30 mouse cellular contexts compared by ENCODE assay signal in genomic region chr10:121755822-121756221, GRCm38 (mm10). TPM values are rescaled to one million over a fixed set of nuclear protein-coding genes. Genes with fewer than 3 reads are reported as not detected.
A peak's percentile ranks its signal among the peaks of the same experiment; 100 is the strongest.
DNase-seq lines count a peak whose midpoint lies in the region; ATAC-seq and TF ChIP-seq lines count a peak whose summit lies in the region.
"Had no signal": no experiment of that assay in that cellular context is flagged by ENCODE, and none has a peak within 500 bp of the region (broad histone marks: within the 10 kb centered on the region; RNA-seq: fewer than 3 reads in every experiment).

No protein-coding gene starts in this region.

- WGBS in heart, embryonic 13.5 days: 44% methylated on average over 1 of the region's 1 CpGs
- 3% methylated on average over 1 of the region's 1 CpGs for WGBS in lung, embryonic 15.5 days
- 17% methylated on average over 1 of the region's 1 CpGs for WGBS in lung, adult 2 months
- 7% methylated on average over 1 of the region's 1 CpGs for WGBS in intestine, embryonic 15.5 days
- 6% methylated on average over 1 of the region's 1 CpGs for whole genome bisulfite sequencing in stomach, embryonic 16.5 days

- H3K4me3 ChIP-seq in heart, embryonic 13.5 days: no peak overlapping the region
- no peak overlapping the region for H3K4me3 ChIP-seq in lung, embryonic 15.5 days
- no peak overlapping the region for H3K4me3 ChIP-seq in lung, adult 2 months (replicated peaks; ENCODE audit: extremely low read depth, low read depth, low read length)
- no peak overlapping the region for H3K4me3 ChIP-seq in intestine, embryonic 15.5 days (replicated peaks)
- H3K4me3 ChIP-seq in stomach, embryonic 16.5 days (replicated peaks; ENCODE audit: low read length): no peak overlapping the region
- H3K4me3 ChIP-seq: embryonic facial prominence, embryonic 10.5 days; embryonic facial prominence, embryonic 13.5 days; erythroblast, embryonic 14.5 days; forebrain, embryonic 12.5 days; forebrain, embryonic 15.5 days; heart, adult 2 months; heart, embryonic 10.5 days; heart, embryonic 15.5 days had no signal

- peak overlapping the region; percentile 44 for H3K27ac ChIP-seq in heart, embryonic 13.5 days (replicated peaks)
- H3K27ac ChIP-seq in lung, embryonic 15.5 days: peak overlapping the region; percentile 42
- no peak overlapping the region for H3K27ac ChIP-seq in intestine, embryonic 15.5 days
- H3K27ac ChIP-seq in stomach, embryonic 16.5 days (ENCODE audit: low read length): peak overlapping the region; percentile 5; the same call in 1 of the 2 replicates
- H3K27ac ChIP-seq: embryonic facial prominence, embryonic 10.5 days; embryonic facial prominence, embryonic 13.5 days; forebrain, embryonic 12.5 days; forebrain, embryonic 15.5 days; heart, adult 2 months; heart, embryonic 10.5 days; heart, embryonic 15.5 days; hindbrain, embryonic 14.5 days; hindbrain, postnatal 0 days had no signal

- no peak overlapping the region for H3K9ac ChIP-seq in heart, embryonic 13.5 days
- H3K9ac ChIP-seq in lung, embryonic 15.5 days: no peak overlapping the region
- H3K9ac ChIP-seq in intestine, embryonic 15.5 days: no peak overlapping the region
- no peak overlapping the region for H3K9ac ChIP-seq in stomach, embryonic 16.5 days (ENCODE audit: low read length)
- H3K9ac ChIP-seq: embryonic facial prominence, embryonic 13.5 days; forebrain, embryonic 12.5 days; forebrain, embryonic 15.5 days; heart, embryonic 15.5 days; hindbrain, embryonic 14.5 days had no signal

- ATAC-seq in heart, embryonic 13.5 days (ENCODE audit: extremely low read depth, insufficient number of reproducible peaks, low FRiP score, low TSS enrichment): no peak
- ATAC-seq in lung, embryonic 15.5 days (ENCODE audit: borderline replicate concordance, extremely low read depth, low FRiP score, low TSS enrichment): no peak
- peak; percentile 71; the same call in 1 of the 2 replicates for ATAC-seq in intestine, embryonic 15.5 days
- ATAC-seq in stomach, embryonic 16.5 days (ENCODE audit: insufficient read depth, low FRiP score): 0 out of 2 replicates have a peak, but pooled peaks have one; percentile 50
- ATAC-seq: forebrain, embryonic 15.5 days; hindbrain, postnatal 0 days; Patski had no signal

- H3K4me2 ChIP-seq in heart, embryonic 13.5 days: no peak overlapping the region
- H3K4me2 ChIP-seq in lung, embryonic 15.5 days: no peak overlapping the region
- H3K4me2 ChIP-seq in intestine, embryonic 15.5 days (replicated peaks): no peak overlapping the region
- no peak overlapping the region for H3K4me2 ChIP-seq in stomach, embryonic 16.5 days (ENCODE audit: low read depth, low read length)
- H3K4me2 ChIP-seq: embryonic facial prominence, embryonic 13.5 days; forebrain, embryonic 12.5 days; forebrain, embryonic 15.5 days; heart, embryonic 15.5 days; hindbrain, embryonic 14.5 days had no signal

- no peaks in the 10 kb centered on the region for H3K4me1 ChIP-seq in heart, embryonic 13.5 days
- peaks cover 16% of the 10 kb centered on the region; the same call in 1 of the 2 replicates for H3K4me1 ChIP-seq in lung, embryonic 15.5 days
- H3K4me1 ChIP-seq in lung, adult 2 months (ENCODE audit: control insufficient read depth, insufficient read depth, low read length): peaks cover 6% of the 10 kb centered on the region; the same call in 1 of the 2 replicates
- H3K4me1 ChIP-seq in intestine, embryonic 15.5 days (replicated peaks): peaks cover 5% of the 10 kb centered on the region; the same call in 1 of the 2 replicates
- H3K4me1 ChIP-seq in stomach, embryonic 16.5 days (ENCODE audit: control insufficient read depth, insufficient read depth, low read length): 0 out of 2 replicates have a peak, but pooled peaks cover 2% of the 10 kb centered on the region
- H3K4me1 ChIP-seq: embryonic facial prominence, embryonic 13.5 days; forebrain, embryonic 12.5 days; forebrain, embryonic 15.5 days; heart, embryonic 10.5 days; heart, embryonic 15.5 days had no signal

- no peaks in the 10 kb centered on the region for H3K9me3 ChIP-seq in heart, embryonic 13.5 days
- H3K9me3 ChIP-seq in lung, embryonic 15.5 days: no peaks in the 10 kb centered on the region
- H3K9me3 ChIP-seq in intestine, embryonic 15.5 days: no peaks in the 10 kb centered on the region
- no peaks in the 10 kb centered on the region for H3K9me3 ChIP-seq in stomach, embryonic 16.5 days (replicated peaks; ENCODE audit: control insufficient read depth, low read length)
- H3K9me3 ChIP-seq: embryonic facial prominence, embryonic 10.5 days; embryonic facial prominence, embryonic 13.5 days; forebrain, embryonic 12.5 days; forebrain, embryonic 15.5 days; G1E; heart, embryonic 10.5 days; heart, embryonic 15.5 days had no signal

- H3K36me3 ChIP-seq in heart, embryonic 13.5 days: peaks cover 12% of the 10 kb centered on the region
- H3K36me3 ChIP-seq in lung, embryonic 15.5 days: no peaks in the 10 kb centered on the region
- no peaks in the 10 kb centered on the region; the same call in none of the 2 replicates for H3K36me3 ChIP-seq in intestine, embryonic 15.5 days
- H3K36me3 ChIP-seq in stomach, embryonic 16.5 days (ENCODE audit: control insufficient read depth, insufficient read depth, low read length): no peaks in the 10 kb centered on the region
- H3K36me3 ChIP-seq: heart, embryonic 15.5 days had no signal

- DNase-seq in heart, adult 18-20 months: no peak
- DNase-seq in lung, adult 2 months: no peak
- no peak for DNase-seq in ovary, postnatal 14 days (ENCODE audit: low spot score)
- DNase-seq: adrenal gland, postnatal 10 days; adrenal gland, postnatal 36 days; B cell, adult 2 months; cerebellum, adult 2 months; cerebellum, postnatal 10 days; cerebellum, postnatal 36 days; embryo, embryonic 11 days; gastrocnemius, postnatal 25 days; heart, adult 2 months; heart, postnatal 14 days; heart, postnatal 4 days had no signal

- H3K27me3 ChIP-seq in heart, embryonic 13.5 days (replicated peaks): no peaks in the 10 kb centered on the region
- H3K27me3 ChIP-seq in lung, embryonic 15.5 days: no peaks in the 10 kb centered on the region
- no peaks in the 10 kb centered on the region for H3K27me3 ChIP-seq in intestine, embryonic 15.5 days (replicated peaks)
- H3K27me3 ChIP-seq in stomach, embryonic 16.5 days (ENCODE audit: control insufficient read depth, insufficient read depth, low read length): no peaks in the 10 kb centered on the region
- H3K27me3 ChIP-seq: CH12.LX; embryonic facial prominence, embryonic 13.5 days; forebrain, embryonic 12.5 days; forebrain, embryonic 15.5 days; heart, embryonic 15.5 days; Patski had no signal

- no peak for TF ChIP-seq POLR2A in lung, adult 2 months (IDR thresholded peaks at IDR 0.05; ENCODE audit: borderline replicate concordance, extremely low read depth, low read depth, low read length)

- TF ChIP-seq CTCF in lung, adult 2 months (IDR thresholded peaks at IDR 0.05; ENCODE audit: insufficient read depth, low read length): no peak

RNA-seq across cellular contexts. Expression of gene BC048403, which starts 16.1 kb away (rescaled TPM):
- polyA plus RNA-seq in heart, embryonic 13.5 days (2015; fragmentation: Nextera tagmentation; extraction: Ambion mirVana): 1.7 and 1.8 TPM in 2 replicates
- total RNA-seq in heart, adult 18-20 months (2021): 1 to 10 TPM; 2.0 to 2.7 TPM
- polyA plus RNA-seq in lung, embryonic 15.5 days (2015; fragmentation: Nextera tagmentation; extraction: Ambion mirVana): 2.6 and 2.7 TPM in 2 replicates
- polyA plus RNA-seq in lung, adult 2 months (2012; rRNA removed): 8.5 and 9.4 TPM in 2 replicates
- 3.1 and 3.9 TPM in 2 replicates for polyA plus RNA-seq in intestine, embryonic 15.5 days (2015; fragmentation: Nextera tagmentation; extraction: Ambion mirVana)
- 3.1 and 4.0 TPM in 2 replicates for polyA plus RNA-seq in stomach, embryonic 16.5 days (2015; fragmentation: Nextera tagmentation; extraction: Ambion mirVana)

Comparison
In these comparisons a context has a peak if more than half of its experiments do, and no peak if none do; other contexts are left out.
1. ATAC-seq: peak in intestine, embryonic 15.5 days (single experiment) and stomach, embryonic 16.5 days (single experiment); none in heart, embryonic 13.5 days (single experiment) and lung, embryonic 15.5 days (single experiment).